Mouse (Mus musculus) heart, adult 2 months (tissue): Measurements from ENCODE around the gene Napsa.

Source experiments
- CTCF ChIP-seq: fragments of 200-600 bp; IDR thresholded peaks from 2 replicates; pipeline ENCODE4 v1.8.1; 2022; ENCODE audit warnings: antibody characterized with exemption, mild to moderate bottlenecking, moderate library complexity
- POLR2A ChIP-seq: fragments of 200-500 bp; IDR thresholded peaks from 2 replicates; pipeline ENCODE4 v1.6.1; 2011; ENCODE audit warnings: mild to moderate bottlenecking, low read depth, low read length, control low read depth; ENCODE audit not compliant: insufficient read depth

DNA sequence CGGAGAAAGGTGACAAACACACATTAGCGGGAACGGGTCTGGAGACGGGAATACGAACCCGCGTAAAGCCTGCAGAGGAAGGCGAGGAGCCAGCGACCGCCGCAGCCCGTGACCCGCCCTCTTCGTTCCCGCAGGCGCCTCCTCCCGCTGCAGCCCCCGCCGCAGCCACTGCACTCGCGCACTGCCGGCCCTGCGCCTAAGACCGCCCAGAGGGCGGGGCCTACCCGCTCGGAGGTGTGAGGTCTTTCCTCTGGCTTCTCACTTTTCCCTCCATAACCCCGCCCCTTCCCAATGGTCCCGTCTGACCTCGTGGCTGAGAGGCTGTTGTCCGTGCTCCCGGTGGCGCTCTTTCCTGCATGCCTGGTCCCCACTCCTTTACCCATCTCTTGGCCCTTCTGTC lies 17.0 kb downstream of the Napsa start:
- no peak for TF ChIP-seq POLR2A
- no peak for TF ChIP-seq CTCF
